Mouse (Mus musculus) spleen, adult 2 months (tissue): ENCODE measurements around the gene Hist1h2bm. TPM values are rescaled to one million over a fixed set of nuclear protein-coding genes. Genes with fewer than 3 reads are reported as not detected.
"Not testable (repeated sequence)": the region's sequence is repeated elsewhere in the genome, so short reads cannot be mapped to it uniquely, and the experiment has no call there.

ENCODE experiments used
- DNase-seq, 2 experiments: peaks; one replicate each; pipeline versions ENCODE4 v3.0.0 to v3.0.0-alpha.2; 2012 to 2021; ENCODE audit warnings: low spot score in 2 of 2, low read depth in 1 of 2
- H3K27ac ChIP-seq: fragments of 200-500 bp; 2 replicates; pipeline ENCODE4 v1.5.1; 2012; ENCODE audit warnings: low read length, inconsistent platforms; ENCODE audit not compliant: insufficient read depth
- H3K27me3 ChIP-seq: fragments of 200-500 bp; 2 replicates; pipeline ENCODE4 v1.6.1; 2012; ENCODE audit warnings: mild to moderate bottlenecking, moderate library complexity, low read length, inconsistent platforms; ENCODE audit not compliant: control insufficient read depth, insufficient read depth
- H3K36me3 ChIP-seq: fragments of 200-500 bp; 2 replicates; pipeline ENCODE4 v1.6.1; 2012; ENCODE audit warnings: mild to moderate bottlenecking, low read length, inconsistent platforms; ENCODE audit not compliant: control insufficient read depth, insufficient read depth
- H3K4me1 ChIP-seq: fragments of 200-500 bp; 2 replicates; pipeline ENCODE4 v1.6.1; 2011; ENCODE audit warnings: inconsistent platforms; ENCODE audit not compliant: control insufficient read depth, insufficient read depth, insufficient read length
- H3K4me3 ChIP-seq: fragments of 200-500 bp; 2 replicates; pipeline ENCODE4 v1.5.1; 2011; ENCODE audit warnings: mild to moderate bottlenecking, inconsistent platforms; ENCODE audit not compliant: insufficient read depth, insufficient read length; ENCODE audit errors: extremely low read depth
- CTCF ChIP-seq: fragments of 200-500 bp; IDR thresholded peaks from 2 replicates; pipeline ENCODE4 v1.5.1; 2011; ENCODE audit warnings: mild to moderate bottlenecking, inconsistent platforms; ENCODE audit not compliant: insufficient read depth, insufficient read length, insufficient replicate concordance; ENCODE audit errors: extremely low read depth
- POLR2A ChIP-seq: fragments of 200-500 bp; IDR thresholded peaks from 2 replicates; pipeline ENCODE4 v1.6.1; 2011; ENCODE audit warnings: low read depth, low read length, inconsistent platforms
- WGBS: fragments of 180-500 bp; shearing (Covaris S2); methylation state at CpG from one replicate; pipeline ENCODE4 v1.1.7; 2018; 5-methylcytosine and 5-hydroxymethylcytosine counted together
- polyA plus RNA-seq: library from polyadenylated mRNA; depleted of rRNA; stranded (reverse); fragments of >200 nt; gene quantifications from 2 replicates; pipeline ENCODE4 v1.2.3, GENCODE M21; 2012

Gene Hist1h2bm
- polyA plus RNA-seq, 1 experiment, result 12.9 TPM

DNA sequence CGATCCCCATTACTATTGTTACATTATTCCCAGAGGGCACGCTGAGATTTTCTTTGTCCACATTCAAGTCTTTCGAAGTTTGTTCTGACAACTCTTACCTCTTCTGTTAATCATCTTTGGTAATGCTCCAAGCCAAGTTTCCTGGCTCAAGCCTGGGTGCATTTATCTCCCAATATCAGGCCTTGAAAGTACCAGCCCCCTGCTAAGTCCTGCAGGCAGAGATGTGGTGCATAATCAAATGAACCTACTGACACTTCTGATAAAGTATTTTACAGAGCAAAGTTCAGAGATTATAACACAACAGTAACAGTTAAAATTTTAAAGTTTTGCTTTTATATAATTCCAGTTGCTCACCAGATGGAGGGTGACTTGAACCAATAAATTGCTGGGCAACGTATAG, 10.1 kb upstream of the Hist1h2bm start:
- WGBS, result 46% methylated on average over 4 of the region's 4 CpGs
- DNase-seq, result no peak
- Histone ChIP-seq H3K4me3 (no peak overlapping the region), H3K36me3 (no peaks in the 10 kb centered on the region), H3K4me1 (no peaks in the 10 kb centered on the region), H3K27me3 (no peaks in the 10 kb centered on the region), H3K27ac (no peak overlapping the region)
- TF ChIP-seq POLR2A (no peak), CTCF (no peak)

DNA sequence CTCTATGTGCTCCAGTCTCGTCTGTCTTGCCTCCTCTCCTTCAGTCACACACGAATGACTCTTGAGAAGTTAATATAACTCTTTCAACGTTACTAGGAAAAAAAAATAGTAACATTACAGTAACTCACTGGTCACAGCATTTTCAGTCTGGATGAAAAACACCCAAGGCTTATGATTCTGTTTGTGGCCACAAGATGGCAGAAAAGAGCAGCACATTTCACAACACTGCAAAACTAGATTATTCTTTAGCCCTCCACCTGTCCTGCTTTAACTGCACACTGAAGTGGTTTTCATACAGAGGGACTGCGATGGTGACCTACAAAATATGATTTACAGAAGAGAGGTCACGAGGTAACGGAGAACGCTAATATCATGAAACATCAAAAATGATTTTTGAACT, 7.1 kb upstream of the Hist1h2bm start:
- peaks cover 7% of the 10 kb centered on the region for H3K4me1 ChIP-seq
- under 1% methylated on average over 7 of the region's 7 CpGs for WGBS
- peak; percentile 60 to 61 for DNase-seq
- no peaks in the 10 kb centered on the region for H3K27me3 ChIP-seq
- H3K4me3 ChIP-seq, result no peak overlapping the region; the same call in 1 of the 2 replicates
- no peaks in the 10 kb centered on the region for H3K36me3 ChIP-seq
- H3K27ac ChIP-seq, result peak overlapping the region; percentile 39; the same call in 1 of the 2 replicates
- TF ChIP-seq CTCF (peak; percentile 34; the same call in 1 of the 2 replicates), POLR2A (no peak)

DNA sequence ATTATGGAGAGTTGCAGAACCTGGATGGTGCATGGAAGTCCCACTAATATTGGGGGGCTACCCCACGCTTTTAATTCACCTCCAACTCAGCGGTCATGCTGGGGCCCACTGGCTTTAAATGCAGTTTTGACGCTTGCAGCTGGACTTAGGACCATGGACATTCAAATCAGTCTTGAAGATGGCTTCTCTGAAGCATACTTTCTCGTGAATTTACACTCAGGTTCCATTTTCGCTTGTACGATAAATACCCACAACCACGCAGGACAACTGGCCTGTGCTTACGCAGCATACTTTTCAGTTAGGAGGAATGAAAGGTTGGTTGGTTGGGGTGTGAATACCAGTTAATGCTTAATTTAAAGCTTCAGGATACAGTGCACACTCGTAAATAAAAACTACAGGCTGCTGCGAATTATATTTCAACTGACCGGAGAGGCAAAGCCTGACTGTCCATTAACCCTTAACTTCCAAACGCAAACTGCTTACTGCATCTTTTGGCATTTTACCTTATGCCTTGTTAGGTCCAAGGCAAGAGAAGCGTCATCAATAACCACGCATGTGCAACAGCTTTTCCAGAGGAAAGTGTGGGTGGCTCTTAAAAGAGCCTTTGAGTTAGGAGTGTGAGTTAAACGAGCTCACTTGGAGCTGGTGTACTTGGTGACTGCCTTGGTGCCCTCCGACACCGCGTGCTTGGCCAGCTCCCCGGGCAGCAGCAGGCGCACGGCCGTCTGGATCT, 6.5 kb upstream of the Hist1h2bm start:
- H3K27ac ChIP-seq, result peak overlapping the region; percentile 40
- H3K27me3 ChIP-seq, result no peaks in the 10 kb centered on the region
- TF ChIP-seq CTCF (no peak), POLR2A (no peak)
- H3K36me3 ChIP-seq, result no peaks in the 10 kb centered on the region
- DNase-seq, result no peak
- H3K4me3 ChIP-seq, result peak overlapping the region; percentile 33
- peaks cover 7% of the 10 kb centered on the region for H3K4me1 ChIP-seq
- 1% methylated on average over 22 of the region's 22 CpGs for WGBS

DNA sequence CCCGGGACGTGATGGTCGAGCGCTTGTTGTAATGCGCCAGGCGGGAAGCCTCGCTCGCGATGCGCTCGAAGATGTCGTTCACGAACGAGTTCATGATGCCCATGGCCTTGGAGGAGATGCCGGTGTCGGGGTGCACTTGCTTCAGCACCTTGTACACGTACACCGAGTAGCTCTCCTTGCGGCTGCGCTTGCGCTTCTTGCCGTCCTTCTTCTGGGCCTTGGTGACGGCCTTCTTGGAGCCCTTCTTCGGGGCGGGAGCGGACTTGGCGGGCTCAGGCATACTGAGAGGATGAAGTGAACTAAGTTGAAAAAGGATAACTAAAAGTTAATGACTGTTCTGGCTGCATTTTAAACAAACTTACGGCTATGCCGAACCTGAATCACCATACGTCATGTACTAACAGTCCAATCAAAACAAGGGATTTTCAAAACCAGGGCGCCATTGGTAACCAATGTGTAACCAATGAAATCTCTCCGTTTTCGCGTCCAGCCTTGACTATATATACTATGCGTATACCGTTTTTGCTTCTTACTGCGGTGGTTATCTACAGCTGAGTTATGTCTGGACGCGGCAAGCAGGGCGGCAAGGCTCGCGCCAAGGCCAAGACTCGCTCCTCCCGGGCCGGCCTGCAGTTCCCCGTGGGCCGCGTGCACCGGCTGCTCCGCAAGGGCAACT, 5.8 kb upstream of the Hist1h2bm start, which contains the start of the genes Hist1h2bl and Hist1h2ai:
Hist1h2bl (minus strand) TSS at position 280 of the 676 bp plus-strand sequence.
Hist1h2ai (plus strand) TSS at position 559 of the 676 bp plus-strand sequence.
- Histone ChIP-seq H3K27ac (peak within 1 kb of the TSS; percentile 97), H3K4me3 (peak within 1 kb of the TSS; percentile 69)
- WGBS, result under 1% methylated on average over 34 of the region's 50 CpGs
- not testable (repeated sequence) for H3K36me3 ChIP-seq, H3K27me3 ChIP-seq, H3K4me1 ChIP-seq
- TF ChIP-seq POLR2A, result peak; percentile 62
- peak; percentile 73 to 89 for DNase-seq

DNA sequence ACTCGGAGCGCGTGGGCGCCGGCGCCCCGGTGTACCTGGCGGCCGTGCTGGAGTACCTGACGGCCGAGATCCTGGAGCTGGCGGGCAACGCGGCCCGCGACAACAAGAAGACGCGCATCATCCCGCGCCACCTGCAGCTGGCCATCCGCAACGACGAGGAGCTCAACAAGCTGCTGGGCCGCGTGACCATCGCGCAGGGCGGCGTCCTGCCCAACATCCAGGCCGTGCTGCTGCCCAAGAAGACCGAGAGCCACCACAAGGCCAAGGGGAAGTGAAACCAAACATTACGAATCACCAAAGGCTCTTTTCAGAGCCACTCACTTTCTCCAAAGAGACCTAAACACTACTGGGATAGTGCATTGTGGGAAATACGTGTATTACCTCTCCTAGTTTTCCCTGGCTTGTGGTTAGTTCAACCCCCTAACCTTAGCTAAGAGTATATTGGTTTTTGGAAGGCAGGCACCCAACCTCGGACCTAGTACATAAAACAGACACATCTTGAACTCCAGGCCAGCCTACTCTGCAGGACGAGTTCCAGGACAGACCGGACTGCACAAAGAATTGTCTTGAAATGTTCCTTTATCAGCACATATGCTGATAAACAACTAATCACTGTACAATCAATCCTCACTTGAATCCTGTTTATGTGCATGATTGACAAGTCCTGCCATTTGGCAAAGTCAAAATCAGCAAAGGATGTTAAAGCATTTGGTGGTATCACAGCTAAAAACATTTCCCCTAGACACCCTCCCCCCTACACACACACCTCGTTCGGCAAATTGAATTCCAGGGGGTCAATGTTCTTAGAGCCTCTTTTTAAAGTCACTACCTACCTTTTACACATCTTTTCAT, 5.1 kb upstream of the Hist1h2bm start:
- under 1% methylated on average over 16 of the region's 38 CpGs for WGBS
- H3K36me3 ChIP-seq, H3K4me1 ChIP-seq, H3K27me3 ChIP-seq: not testable (repeated sequence)
- DNase-seq, result peak; percentile 24 to 48
- H3K4me3 ChIP-seq, result peak overlapping the region; percentile 56
- peak overlapping the region; percentile 97 for H3K27ac ChIP-seq

DNA sequence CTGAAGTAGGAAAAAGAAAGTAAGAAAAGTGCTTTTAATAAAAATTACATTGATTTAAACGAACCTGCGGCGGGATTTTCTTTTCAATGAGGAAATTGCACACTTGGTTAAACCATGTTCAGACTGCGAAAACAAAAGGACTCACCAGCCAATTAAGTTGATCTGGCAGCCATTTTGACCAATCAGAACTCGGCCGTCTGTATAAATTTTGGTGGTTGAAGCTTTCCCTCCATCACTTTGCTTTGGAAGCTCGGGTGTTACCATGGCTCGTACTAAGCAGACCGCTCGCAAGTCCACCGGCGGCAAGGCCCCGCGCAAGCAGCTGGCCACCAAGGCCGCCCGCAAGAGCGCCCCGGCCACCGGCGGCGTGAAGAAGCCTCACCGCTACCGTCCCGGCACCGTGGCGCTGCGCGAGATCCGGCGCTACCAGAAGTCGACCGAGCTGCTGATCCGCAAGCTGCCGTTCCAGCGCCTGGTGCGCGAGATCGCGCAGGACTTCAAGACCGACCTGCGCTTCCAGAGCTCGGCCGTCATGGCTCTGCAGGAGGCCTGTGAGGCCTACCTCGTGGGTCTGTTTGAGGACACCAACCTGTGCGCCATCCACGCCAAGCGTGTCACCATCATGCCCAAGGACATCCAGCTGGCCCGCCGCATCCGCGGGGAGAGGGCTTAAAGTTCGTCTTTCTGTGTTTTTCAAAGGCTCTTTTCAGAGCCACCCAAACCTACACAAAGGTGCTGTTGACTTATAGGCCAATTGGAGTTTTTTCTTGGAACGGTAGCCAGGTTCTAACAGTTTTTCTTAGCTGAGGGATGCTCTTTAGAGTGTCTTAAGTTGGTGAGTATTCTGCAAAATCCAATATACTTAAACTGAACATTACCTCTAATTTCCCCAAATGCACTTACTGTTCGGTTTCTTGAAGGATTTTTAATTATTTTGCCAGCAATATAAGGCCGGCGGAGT, 4.2 kb upstream of the Hist1h2bm start, which contains the start of gene Hist1h3h:
Hist1h3h (plus strand) TSS at position 263 of the 961 bp plus-strand sequence.
- Histone ChIP-seq H3K27ac (peak within 1 kb of the TSS; percentile 79), H3K4me3 (peak within 1 kb of the TSS; percentile 50)
- not testable (repeated sequence) for H3K36me3 ChIP-seq, H3K4me1 ChIP-seq, H3K27me3 ChIP-seq
- DNase-seq, result peak; percentile 81 to 83
- peak; percentile 55 for TF ChIP-seq POLR2A
- WGBS, result 3% methylated on average over 32 of the region's 56 CpGs
